Mouse (Mus musculus) kidney, postnatal 14 days (tissue): ENCODE data around the gene Naglu.

Experiments
- DNase-seq: peaks from one replicate; pipeline ENCODE4 v3.0.0; 2022; ENCODE audit warnings: mixed read lengths

Naglu gene

GRCm38 (mm10) chr11:101058726-101059125 is 11.1 kb upstream of the Naglu start:
- peak; percentile 42 for DNase-seq

- no peak for DNase-seq
Measured at GRCm38 (mm10) chr11:101059473-101059872, 10.3 kb upstream of the Naglu start.

- peak; percentile 80 for DNase-seq
Measured at GRCm38 (mm10) chr11:101060126-101060525, 9.7 kb upstream of the Naglu start.

- DNase-seq, result no peak
Measured at GRCm38 (mm10) chr11:101061049-101061448, 8.8 kb upstream of the Naglu start.

GRCm38 (mm10) chr11:101062165-101062884 is 7.5 kb upstream of the Naglu start:
- DNase-seq, result peak; percentile 54

- peak; percentile 36 for DNase-seq
Measured at GRCm38 (mm10) chr11:101062971-101063675, 6.7 kb upstream of the Naglu start.

- DNase-seq, result peak; percentile 62
Measured at GRCm38 (mm10) chr11:101063676-101064327, 6.0 kb upstream of the Naglu start.

- DNase-seq, result no peak
Measured at GRCm38 (mm10) chr11:101064462-101064861, 5.3 kb upstream of the Naglu start.

- no peak for DNase-seq
Measured at GRCm38 (mm10) chr11:101065002-101065401, 4.8 kb upstream of the Naglu start.

- peak; percentile 91 for DNase-seq
Measured at GRCm38 (mm10) chr11:101066549-101067412, 3.0 kb upstream of the Naglu start.

- DNase-seq, result no peak
Measured at GRCm38 (mm10) chr11:101070189-101070527, 346 bp downstream of the Naglu start.

GRCm38 (mm10) chr11:101070987-101071386 is 1.2 kb downstream of the Naglu start:
- no peak for DNase-seq

GRCm38 (mm10) chr11:101071810-101072428 is 2.1 kb downstream of the Naglu start:
- DNase-seq, result no peak

GRCm38 (mm10) chr11:101078121-101078520 is 8.3 kb downstream of the Naglu start, which contains the start of gene Hsd17b1:
TSS of gene Hsd17b1 (plus strand) at chr11:101078411.
- DNase-seq, result no peak

GRCm38 (mm10) chr11:101079746-101080145 is 9.9 kb downstream of the Naglu start:
- DNase-seq, result no peak

GRCm38 (mm10) chr11:101080421-101080820 is 10.6 kb downstream of the Naglu start:
- DNase-seq, result no peak

- DNase-seq, result no peak
Measured at GRCm38 (mm10) chr11:101081659-101082058, 11.8 kb downstream of the Naglu start.

- peak; percentile 92 for DNase-seq
Measured at GRCm38 (mm10) chr11:101082208-101083082, 12.6 kb downstream of the Naglu start, which contains the start of gene Coasy. TSS of gene Coasy (plus strand) at chr11:101082565.

- peak; percentile 69 for DNase-seq
Measured at GRCm38 (mm10) chr11:101083083-101083697, 13.4 kb downstream of the Naglu start.

GRCm38 (mm10) chr11:101084246-101084645 is 14.4 kb downstream of the Naglu start:
- no peak for DNase-seq

GRCm38 (mm10) chr11:101084811-101085210 is 15.0 kb downstream of the Naglu start:
- DNase-seq, result no peak
